Mouse (Mus musculus) MEL (cell line): ENCODE measurements at regions not wholly inside any gene's neighbourhood (a gene's known extent, or its start where the extent isn't known, plus 50 kb on each side); places are given as distances from the start of the nearest gene placed in this dataset.
"Not testable (repeated sequence)": the region's sequence is repeated elsewhere in the genome, so short reads cannot be mapped to it uniquely, and the experiment has no call there.

ENCODE experiments used
- DNase-seq: peaks from one replicate; pipeline ENCODE4 v3.0.0; 2011; ENCODE audit warnings: low read depth, low spot score
- H3K27ac ChIP-seq: 2 replicates; pipeline ENCODE4 v1.5.1; 2012; ENCODE audit warnings: low read depth, mild to moderate bottlenecking, control low read depth, low read length, moderate library complexity; ENCODE audit not compliant: control insufficient read depth
- H3K27me3 ChIP-seq, 2 experiments: fragments of 150-350 bp in 1 of 2; sonication (generic) in 1 of 2; 2 replicates each; pipeline ENCODE4 v1.6.1; 2012; ENCODE audit warnings: low read length in 2 of 2, mild to moderate bottlenecking in 2 of 2, improper control_type of control experiment in 1 of 2, moderate library complexity in 1 of 2; ENCODE audit not compliant: insufficient read depth in 2 of 2, control insufficient read depth in 1 of 2
- H3K36me3 ChIP-seq, 2 experiments: 2 replicates each; pipeline ENCODE4 v1.6.1; 2012 to 2014; ENCODE audit warnings: low read length in 2 of 2, improper control_type of control experiment in 1 of 2, inconsistent platforms in 1 of 2, mild to moderate bottlenecking in 1 of 2; ENCODE audit not compliant: insufficient read depth in 2 of 2, control insufficient read depth in 1 of 2
- H3K4me1 ChIP-seq, 2 experiments: fragments of 150-350 bp in 1 of 2; sonication (generic) in 1 of 2; 2 replicates each; pipeline ENCODE4 v1.6.1; 2012; ENCODE audit warnings: low read length in 2 of 2, improper control_type of control experiment in 1 of 2, mild to moderate bottlenecking in 1 of 2; ENCODE audit not compliant: insufficient read depth in 2 of 2, control insufficient read depth in 1 of 2
- H3K4me3 ChIP-seq, 2 experiments: fragments of 150-350 bp in 1 of 2; sonication (generic) in 1 of 2; 2 replicates each; pipeline ENCODE4 v1.5.1; 2012; ENCODE audit warnings: low read depth in 2 of 2, low read length in 2 of 2, mild to moderate bottlenecking in 2 of 2, moderate library complexity in 2 of 2, control low read depth in 1 of 2, improper control_type of control experiment in 1 of 2; ENCODE audit not compliant: control insufficient read depth in 1 of 2, insufficient read depth in 1 of 2
- H3K79me2 ChIP-seq: 2 replicates; pipeline ENCODE4 v1.6.1; 2012; ENCODE audit warnings: mild to moderate bottlenecking, low read length, moderate library complexity; ENCODE audit not compliant: control insufficient read depth, poor library complexity, insufficient read depth
- H3K9ac ChIP-seq: 2 replicates; pipeline ENCODE4 v1.6.1; 2012; ENCODE audit warnings: low read depth, mild to moderate bottlenecking, control low read depth, low read length, moderate library complexity; ENCODE audit not compliant: control insufficient read depth, poor library complexity, severe bottlenecking
- H3K9me3 ChIP-seq: fragments of 150-350 bp; sonication (generic); replicated peaks from 2 replicates; pipeline ENCODE4 v1.6.1; 2012; ENCODE audit warnings: mild to moderate bottlenecking, low read length, improper control_type of control experiment, moderate library complexity; ENCODE audit not compliant: insufficient read depth

- H3K4me3 ChIP-seq, H3K9me3 ChIP-seq, H3K27ac ChIP-seq, DNase-seq, H3K27me3 ChIP-seq, H3K79me2 ChIP-seq, H3K4me1 ChIP-seq, H3K36me3 ChIP-seq, H3K9ac ChIP-seq: not testable (repeated sequence)
Measured at GRCm38 (mm10) chr14:53703593-53703992, 550.3 kb downstream of the Dad1 start.

- not testable (repeated sequence) for H3K4me3 ChIP-seq, H3K79me2 ChIP-seq, H3K27ac ChIP-seq, H3K9me3 ChIP-seq, H3K27me3 ChIP-seq, H3K9ac ChIP-seq, DNase-seq, H3K4me1 ChIP-seq, H3K36me3 ChIP-seq
Measured at GRCm38 (mm10) chr14:53684100-53684499, 569.8 kb downstream of the Dad1 start.

GRCm38 (mm10) chr14:53683361-53684015, 570.4 kb downstream of the Dad1 start:
- not testable (repeated sequence) for H3K9ac ChIP-seq, H3K4me3 ChIP-seq

GRCm38 (mm10) chr14:53682679-53683078, 571.2 kb downstream of the Dad1 start:
- not testable (repeated sequence) for H3K27me3 ChIP-seq, H3K9ac ChIP-seq, H3K79me2 ChIP-seq, H3K4me1 ChIP-seq, H3K9me3 ChIP-seq, H3K27ac ChIP-seq, H3K4me3 ChIP-seq, H3K36me3 ChIP-seq, DNase-seq

More at GRCm38 (mm10) chr14:53683361-53684015, 570.4 kb downstream of the Dad1 start:
- H3K27ac ChIP-seq, H3K79me2 ChIP-seq, H3K36me3 ChIP-seq, H3K4me1 ChIP-seq, H3K27me3 ChIP-seq, H3K9me3 ChIP-seq: not testable (repeated sequence)
- peak; percentile 71 for DNase-seq

GRCm38 (mm10) chr14:53681320-53681719, 572.6 kb downstream of the Dad1 start:
- H3K9ac ChIP-seq, H3K79me2 ChIP-seq, H3K4me3 ChIP-seq, H3K27me3 ChIP-seq, H3K9me3 ChIP-seq, H3K36me3 ChIP-seq, H3K27ac ChIP-seq, H3K4me1 ChIP-seq: not testable (repeated sequence)
- DNase-seq, result peak; percentile 36
